Mouse (Mus musculus): ENCODE measurements at regions not wholly inside any gene's neighbourhood (a gene's known extent, or its start where the extent isn't known, plus 50 kb on each side); places are given as distances from the start of the nearest gene placed in this dataset.

DNA sequence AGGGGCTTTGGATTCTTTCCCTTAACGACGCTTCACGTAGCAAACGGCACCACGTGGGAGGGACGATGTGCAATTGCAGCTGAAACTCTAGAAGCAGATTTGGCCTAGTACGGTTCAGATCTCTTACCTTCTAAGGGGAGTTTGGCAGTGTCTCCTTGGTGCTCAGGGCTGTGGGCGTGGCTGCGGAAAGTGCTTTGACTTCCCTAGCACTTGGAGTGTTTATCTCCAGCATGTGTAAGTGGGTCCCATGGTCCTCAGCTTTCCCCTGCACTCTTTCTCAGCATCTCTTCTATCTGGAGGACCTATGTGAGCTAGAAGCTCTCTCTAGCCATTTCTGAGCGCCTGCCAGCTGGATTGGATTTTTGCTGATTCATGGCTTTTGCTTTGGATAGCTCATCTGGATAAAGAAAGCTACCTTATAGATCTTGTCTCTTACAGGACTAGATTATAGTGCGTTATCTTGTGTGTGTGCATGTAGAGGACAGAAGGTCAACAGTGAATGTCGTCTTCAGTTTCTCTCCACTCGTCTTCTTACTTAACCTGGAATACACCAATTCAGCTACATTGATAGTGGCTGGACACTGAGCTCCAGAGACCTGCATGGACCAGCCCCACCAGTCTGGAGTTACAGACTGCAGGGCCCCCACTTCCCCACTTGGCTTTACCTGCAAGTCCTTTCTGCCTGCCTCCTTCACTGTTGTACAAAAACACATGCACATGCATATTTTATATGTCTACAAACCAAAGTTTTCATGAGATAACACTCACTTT, 92.8 kb upstream of the Serbp1 start:
- intact Hi-C loops (cut with DNase I), result no loop called here
- H3K27ac ChIP-seq, result peak overlapping the region; percentile 51; the same call in 1 of the 2 replicates
- no peak for TF ChIP-seq CTCF (IDR thresholded peaks at IDR 0.05)
- DNase-seq, result peak; percentile 43
- H3K4me3 ChIP-seq, result no peak overlapping the region

GRCm38 (mm10) chr6:67142179-67142578, 95.8 kb upstream of the Serbp1 start:
- TF ChIP-seq CTCF (IDR thresholded peaks at IDR 0.05), result peak; percentile 90

DNA sequence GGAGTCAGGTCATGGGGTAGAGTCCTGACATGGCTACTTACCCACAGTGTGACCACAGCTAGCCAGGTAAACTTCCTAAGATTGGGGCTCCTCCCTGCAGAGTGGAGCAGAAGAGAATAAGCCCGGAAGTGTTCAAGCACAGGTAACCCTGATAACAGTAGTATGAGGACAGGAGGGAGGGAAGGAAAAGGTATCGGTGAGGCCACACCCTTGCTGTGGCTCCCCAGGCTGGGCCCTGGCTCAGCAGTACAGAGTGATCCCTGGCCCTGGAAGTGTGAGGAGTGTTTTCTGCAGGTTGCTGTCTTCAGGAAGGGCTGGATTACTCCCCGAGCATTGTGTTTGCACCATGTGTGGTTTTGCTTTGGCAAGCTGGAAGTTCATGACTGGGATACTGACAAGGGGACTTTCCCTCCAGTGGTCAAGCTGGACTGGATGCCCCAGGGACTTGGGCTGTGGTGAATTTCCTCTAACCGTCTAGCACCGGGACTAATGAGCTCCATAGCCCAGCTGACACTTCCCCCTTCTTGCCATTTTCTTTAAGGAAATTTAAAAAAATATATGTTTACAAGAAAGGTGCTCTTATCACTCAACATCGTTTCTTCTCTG, 97.2 kb upstream of the Serbp1 start:
- Histone ChIP-seq H3K27ac (peak overlapping the region; percentile 20; the same call in 1 of the 2 replicates), H3K4me3 (no peak overlapping the region)
- no peak for TF ChIP-seq CTCF (IDR thresholded peaks at IDR 0.05)
- peak; percentile 24 for DNase-seq
- intact Hi-C loops (cut with DNase I), result no loop called here

More at GRCm38 (mm10) chr6:67142179-67142578, 95.8 kb upstream of the Serbp1 start:
- no peak overlapping the region for H3K27ac ChIP-seq
- peak; percentile 77 for DNase-seq
- H3K4me3 ChIP-seq, result no peak overlapping the region
- intact Hi-C loops (cut with DNase I), result loop anchor here (1.0 kb wide), 2 partner anchors 106 to 180 kb away; no protein-coding TSS in a partner anchor

GRCm38 (mm10) chr6:67139012-67139375, 99.0 kb upstream of the Serbp1 start:
- no peak for DNase-seq
- Histone ChIP-seq H3K27ac (peak overlapping the region; percentile 82), H3K4me3 (peak overlapping the region; percentile 19)
- TF ChIP-seq CTCF (IDR thresholded peaks at IDR 0.05), result no peak
- intact Hi-C loops (cut with DNase I), result loop anchor here (2.0 to 5.0 kb wide), 2 partner anchors 36 to 87 kb away; no protein-coding TSS in a partner anchor

GRCm38 (mm10) chr6:67138302-67139011, 99.5 kb upstream of the Serbp1 start:
- intact Hi-C loops (cut with DNase I), result loop anchor here (1.0 to 5.0 kb wide), 3 partner anchors 36 to 101 kb away; partner anchors contain the start of gene Gadd45a
- peak; percentile 89 for DNase-seq
- peak overlapping the region; percentile 19 for H3K4me3 ChIP-seq
- peak; percentile 46 for TF ChIP-seq CTCF (IDR thresholded peaks at IDR 0.05)
- peak overlapping the region; percentile 82 for H3K27ac ChIP-seq

DNA sequence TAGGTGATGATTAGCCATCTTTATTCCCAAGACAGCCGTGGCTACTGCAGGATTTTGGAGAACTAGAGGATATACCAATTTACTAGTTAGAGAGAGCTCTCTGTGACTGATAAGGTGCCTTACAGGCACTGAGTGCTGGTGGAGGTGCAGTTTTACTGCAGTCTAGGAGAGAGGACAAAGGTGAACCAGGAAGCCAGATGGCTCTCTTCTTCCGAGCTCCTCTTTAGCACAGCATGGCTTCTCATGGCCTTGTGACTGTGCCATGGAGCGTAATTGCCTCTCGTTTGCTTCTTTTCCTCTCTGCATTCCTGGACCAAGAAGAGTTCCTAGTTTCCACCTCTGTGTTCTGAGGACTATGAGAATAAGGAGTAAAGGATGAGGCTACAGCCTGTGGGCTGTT, 100.2 kb upstream of the Gadd45a start:
- no peak for DNase-seq
- no peak for TF ChIP-seq CTCF (IDR thresholded peaks at IDR 0.05)
- Histone ChIP-seq H3K4me3 (no peak overlapping the region), H3K27ac (peak overlapping the region; percentile 82; the same call in 1 of the 2 replicates)
- intact Hi-C loops (cut with DNase I), result loop anchor here (5.0 kb wide), 1 partner anchor 85 kb away; no protein-coding TSS in a partner anchor

GRCm38 (mm10) chr6:67134915-67135314, 97.7 kb upstream of the Gadd45a start:
- TF ChIP-seq CTCF (IDR thresholded peaks at IDR 0.05), result no peak

GRCm38 (mm10) chr6:67130540-67131301, 93.5 kb upstream of the Gadd45a start:
- intact Hi-C loops (cut with DNase I), result no loop called here
- TF ChIP-seq CTCF (IDR thresholded peaks at IDR 0.05), result no peak
- peak; percentile 51 for DNase-seq
- Histone ChIP-seq H3K4me3 (no peak overlapping the region), H3K27ac (peak overlapping the region; percentile 44)

More at GRCm38 (mm10) chr6:67134915-67135314, 97.7 kb upstream of the Gadd45a start:
- DNase-seq, result no peak
- intact Hi-C loops (cut with DNase I), result loop anchor here (5.0 kb wide), 1 partner anchor 83 kb away; no protein-coding TSS in a partner anchor
- Histone ChIP-seq H3K4me3 (no peak overlapping the region), H3K27ac (peak overlapping the region; percentile 5; the same call in 1 of the 2 replicates)

DNA sequence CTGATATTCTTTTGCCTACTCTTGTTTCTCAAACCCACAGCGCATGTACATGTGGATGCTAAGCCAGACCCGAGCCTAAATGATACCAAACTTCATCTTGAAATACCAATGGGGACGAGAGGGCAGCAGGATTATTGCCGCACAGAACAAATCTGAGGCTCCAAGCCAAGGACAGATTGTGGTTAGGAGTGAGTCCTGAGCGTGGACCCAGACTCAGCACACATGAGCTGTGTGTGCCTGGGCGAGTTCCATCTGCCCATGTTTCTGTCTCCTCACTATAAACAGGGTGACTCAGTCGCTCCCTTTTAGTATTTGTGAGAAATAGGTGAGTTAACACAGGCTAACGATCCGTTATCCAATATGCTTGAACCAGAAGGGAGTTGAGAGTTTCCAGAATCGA, 92.4 kb upstream of the Gadd45a start:
- intact Hi-C loops (cut with DNase I), result no loop called here
- TF ChIP-seq CTCF (IDR thresholded peaks at IDR 0.05), result no peak
- no peak for DNase-seq
- Histone ChIP-seq H3K4me3 (no peak overlapping the region), H3K27ac (no peak overlapping the region)

DNA sequence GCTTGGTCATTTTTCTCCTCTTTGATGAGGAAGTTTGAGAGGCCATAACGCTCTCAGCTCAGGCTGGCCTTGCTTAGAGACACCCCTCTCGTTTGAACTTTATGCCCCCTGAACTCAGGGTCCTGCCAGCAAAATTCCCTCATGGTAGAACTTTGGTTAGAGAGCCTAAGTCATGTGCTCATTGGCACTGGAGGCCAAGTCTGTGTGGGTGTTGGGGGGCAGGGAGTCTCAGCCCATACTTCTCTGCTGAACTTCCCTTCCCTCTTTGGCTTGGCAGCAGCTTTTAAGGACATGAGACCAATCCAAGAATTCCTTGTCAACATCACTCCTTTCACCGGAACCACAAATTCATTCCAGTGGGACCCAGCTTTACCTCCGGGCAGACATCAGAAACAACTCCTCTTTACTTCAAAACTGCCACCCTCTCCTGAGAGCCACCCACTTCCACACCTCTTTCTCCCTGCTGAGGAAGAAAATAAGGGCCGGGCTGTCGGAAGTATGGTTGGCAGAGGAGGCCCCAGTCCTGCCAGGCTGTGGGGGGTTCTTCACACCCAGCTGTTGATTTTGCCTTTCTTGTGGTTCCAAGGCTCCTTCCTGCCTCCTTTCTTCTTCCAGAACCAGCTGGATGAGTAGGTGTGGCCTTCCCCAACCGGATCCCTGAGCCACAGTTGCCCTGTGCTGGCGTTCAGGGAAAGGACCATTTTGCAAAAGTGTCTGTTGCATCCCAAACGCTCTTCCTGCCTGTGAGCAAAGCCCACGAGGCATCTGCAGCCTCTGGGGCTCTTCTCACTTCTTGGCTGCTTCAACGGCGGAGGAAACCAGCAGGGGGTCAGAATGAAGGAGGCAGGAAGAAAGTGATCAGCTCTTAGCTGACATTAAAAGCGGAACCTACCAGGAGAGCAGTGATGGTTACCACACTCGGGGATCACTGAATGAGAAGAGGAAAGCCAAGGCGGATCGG, 91.5 kb upstream of the Gadd45a start:
- no peak for TF ChIP-seq CTCF (IDR thresholded peaks at IDR 0.05)
- Histone ChIP-seq H3K27ac (0 out of 2 replicates have a peak overlapping the region, but pooled peaks have one; percentile 8), H3K4me3 (no peak overlapping the region)
- no peak for DNase-seq
- intact Hi-C loops (cut with DNase I), result no loop called here

DNA sequence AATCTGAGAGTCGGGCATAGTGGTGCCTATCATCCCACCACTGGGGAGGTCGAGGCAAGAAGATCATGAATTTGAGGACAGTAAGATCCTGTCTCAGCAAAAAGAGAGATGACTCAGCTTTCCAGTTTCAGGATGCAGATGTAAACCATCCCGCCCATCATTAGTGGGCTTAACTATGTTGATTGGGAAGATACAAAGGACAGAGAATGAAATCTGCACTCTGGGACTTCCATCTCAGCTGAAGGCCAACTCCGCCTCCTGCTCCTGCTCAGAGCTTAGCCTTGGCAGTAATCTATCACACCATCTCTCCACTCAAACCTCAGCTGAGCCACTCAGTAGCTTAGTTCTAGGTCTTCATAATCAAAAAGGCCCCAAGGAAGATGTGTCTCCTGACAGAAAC, 90.5 kb upstream of the Gadd45a start:
- H3K4me3 ChIP-seq, result no peak overlapping the region
- H3K27ac ChIP-seq, result no peak overlapping the region
- intact Hi-C loops (cut with DNase I), result no loop called here
- no peak for DNase-seq
- no peak for TF ChIP-seq CTCF (IDR thresholded peaks at IDR 0.05)

All from gastrocnemius, adult 2 months (tissue).